Mouse (Mus musculus): ENCODE data around the gene Cabin1.

Gene Cabin1

DNA sequence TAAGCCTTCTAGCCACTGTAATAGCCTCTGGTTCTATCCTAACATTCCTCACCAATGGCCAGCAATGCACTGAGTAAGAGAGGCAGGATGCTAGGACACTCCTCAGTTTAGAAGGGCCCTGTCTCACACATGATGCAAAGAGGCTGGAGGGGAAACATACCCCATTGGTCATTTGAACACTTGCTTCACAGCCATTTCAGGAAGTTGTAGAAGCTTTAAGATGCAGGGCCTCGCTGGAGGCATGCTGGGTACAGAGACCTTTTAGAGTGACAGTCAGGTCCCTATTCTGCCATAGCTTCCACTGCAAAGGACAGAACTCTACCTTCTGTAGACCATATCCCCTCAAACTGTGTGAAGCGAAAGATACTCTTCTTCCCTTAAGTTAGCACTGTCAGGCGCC is 66.4 kb downstream of the Cabin1 start:
- no peak for DNase-seq

DNA sequence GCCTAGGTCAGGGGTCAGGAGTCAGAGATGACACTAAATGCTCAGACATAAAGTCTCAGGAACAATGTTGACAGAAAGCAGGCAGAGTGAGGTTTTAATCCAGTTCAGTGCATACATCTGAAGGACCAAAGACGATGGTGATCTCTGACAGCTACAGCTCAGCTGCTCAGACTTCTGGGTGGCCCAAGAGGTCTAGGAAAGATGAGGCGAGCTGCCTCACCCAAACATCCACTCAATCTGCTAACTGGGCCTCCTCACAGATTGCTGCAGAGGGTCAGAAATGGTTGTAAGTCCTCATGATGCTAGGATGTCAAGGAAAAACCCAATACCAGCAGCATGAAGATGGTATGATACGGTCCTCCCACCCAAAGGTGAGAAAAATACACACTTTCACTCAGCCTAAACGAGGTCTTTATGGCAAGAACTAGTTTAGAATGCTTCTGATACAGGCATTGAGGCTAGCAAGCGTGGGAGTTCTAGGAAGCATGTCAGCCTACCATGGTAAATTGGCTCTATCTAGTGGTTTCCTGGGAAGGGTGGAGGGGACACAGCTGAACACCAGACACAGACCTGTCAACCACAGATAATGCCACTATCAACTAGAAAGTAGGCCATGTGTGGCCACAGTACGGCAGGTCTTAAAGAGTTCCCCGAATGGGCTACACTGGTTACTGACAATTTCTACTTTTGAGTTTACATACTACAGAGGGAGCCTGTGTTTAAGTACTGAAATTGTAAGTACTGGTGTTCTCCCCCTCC is 67.4 kb downstream of the Cabin1 start:
- no peak for DNase-seq

DNA sequence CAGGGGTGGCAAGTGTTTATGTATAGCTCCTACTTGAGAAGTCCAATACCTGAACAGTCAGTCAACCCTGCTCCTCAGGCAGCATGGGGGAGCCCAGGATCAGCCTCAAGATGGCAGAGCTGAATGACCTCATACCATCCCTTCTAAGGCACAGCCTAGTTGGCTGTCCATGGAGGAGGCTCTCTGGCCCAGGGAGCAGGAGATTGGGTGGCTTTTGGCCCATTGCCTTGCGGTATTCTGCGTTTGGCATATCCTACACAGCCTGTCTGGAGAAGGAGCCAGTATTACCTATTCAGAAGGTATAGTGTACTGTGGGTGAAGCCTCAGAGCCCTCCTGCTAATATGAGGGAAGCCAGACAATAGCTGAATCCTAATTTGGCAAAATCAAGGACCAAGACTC is 68.6 kb downstream of the Cabin1 start:
- no peak for DNase-seq

DNA sequence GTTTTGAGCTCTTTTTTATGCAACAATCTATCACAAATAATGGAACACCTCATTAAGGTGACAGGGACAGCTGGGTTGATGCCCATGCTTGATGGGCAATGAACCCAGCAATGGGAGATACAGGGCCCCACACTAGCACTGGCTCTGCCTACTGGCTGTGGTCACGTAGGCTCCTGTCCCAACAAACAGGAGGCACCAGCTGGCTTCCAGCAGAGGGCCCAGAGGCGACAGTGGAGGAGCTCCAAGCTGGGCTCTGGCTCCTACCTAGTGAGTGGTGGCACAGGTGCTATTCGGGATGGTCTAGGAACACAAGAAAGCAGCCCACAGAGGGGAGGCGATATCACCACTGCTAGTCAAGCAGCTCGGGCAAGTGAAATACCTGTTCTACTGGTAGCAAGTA is 69.1 kb downstream of the Cabin1 start:
- DNase-seq: no peak

DNA sequence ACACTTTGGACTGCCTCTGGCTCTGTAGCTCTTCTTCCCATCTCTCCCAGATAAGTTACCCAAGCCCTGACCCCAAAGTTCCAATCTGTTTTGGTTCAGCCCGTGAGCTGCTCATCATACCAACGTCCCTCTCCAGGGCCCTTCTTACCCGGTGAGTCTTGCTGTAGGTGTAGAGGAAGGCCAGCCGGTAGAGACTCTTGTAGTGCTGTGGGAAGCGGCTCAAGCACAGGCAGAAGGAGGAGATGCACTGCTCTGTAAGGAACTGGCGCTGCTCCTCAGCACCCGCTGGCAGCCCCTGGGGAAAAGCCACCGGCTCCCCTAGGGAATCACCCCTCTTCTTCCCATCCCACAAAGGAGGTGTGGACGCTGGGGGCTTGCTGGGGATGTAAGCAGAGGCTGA is 69.6 kb downstream of the Cabin1 start:
- DNase-seq: no peak

DNA sequence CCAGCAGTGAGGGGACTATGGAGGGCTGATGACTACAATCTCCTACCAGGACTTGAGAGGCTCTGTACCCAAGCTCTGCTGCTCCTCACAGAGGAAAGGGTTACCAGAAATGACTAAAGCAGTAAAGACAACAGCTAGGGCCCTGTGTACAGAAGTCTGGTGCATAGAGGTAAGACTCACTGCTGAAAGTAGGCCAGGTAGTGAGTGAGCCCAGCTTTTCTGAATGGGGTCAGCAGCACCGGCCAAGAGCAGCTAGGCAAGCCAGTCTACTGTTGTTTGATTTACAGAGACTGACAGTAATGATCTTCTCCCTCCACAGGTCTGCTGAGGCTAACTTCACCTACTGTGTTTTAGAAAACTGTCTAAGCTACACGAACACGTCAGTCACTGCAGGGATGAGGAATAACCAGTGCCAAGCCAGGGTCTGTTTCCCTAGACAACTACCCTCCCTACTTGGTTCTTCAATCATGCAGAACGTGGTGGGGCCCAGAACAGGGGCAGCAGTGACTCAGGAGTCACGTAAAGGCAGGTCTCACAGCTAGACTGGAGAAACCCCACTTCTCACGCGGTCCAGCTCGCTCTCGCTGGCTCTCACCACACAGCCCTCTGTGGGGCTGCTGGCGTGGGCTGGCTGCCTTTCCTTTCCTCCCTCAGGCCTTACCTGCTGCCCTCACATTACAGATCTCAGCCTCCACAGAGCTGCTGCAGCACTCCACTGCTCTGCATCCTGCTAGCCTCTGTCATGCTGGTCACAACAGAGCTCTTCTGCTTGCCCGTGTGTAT is 70.5 kb downstream of the Cabin1 start:
- no peak for DNase-seq

DNA sequence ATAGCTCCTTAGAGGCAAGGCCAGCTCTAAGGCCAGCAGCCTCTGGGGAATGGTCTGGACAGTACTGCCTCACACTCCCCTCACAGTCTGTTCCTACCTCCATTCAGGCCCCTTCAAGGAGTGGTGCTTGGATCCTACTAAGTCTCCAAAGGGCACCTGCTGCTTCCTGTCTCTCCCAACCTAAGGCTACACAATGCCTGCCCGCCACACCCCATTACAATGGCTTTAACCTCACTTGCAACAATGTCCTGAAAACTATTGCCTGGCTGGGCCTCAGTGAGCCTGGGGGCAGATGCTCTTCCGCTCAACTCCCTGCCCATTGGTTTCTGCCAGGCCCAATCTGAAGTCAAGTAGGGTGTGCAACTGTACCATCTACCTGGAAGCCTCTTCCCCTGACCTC is 75.5 kb downstream of the Cabin1 start:
- peak; percentile 75 for DNase-seq

DNA sequence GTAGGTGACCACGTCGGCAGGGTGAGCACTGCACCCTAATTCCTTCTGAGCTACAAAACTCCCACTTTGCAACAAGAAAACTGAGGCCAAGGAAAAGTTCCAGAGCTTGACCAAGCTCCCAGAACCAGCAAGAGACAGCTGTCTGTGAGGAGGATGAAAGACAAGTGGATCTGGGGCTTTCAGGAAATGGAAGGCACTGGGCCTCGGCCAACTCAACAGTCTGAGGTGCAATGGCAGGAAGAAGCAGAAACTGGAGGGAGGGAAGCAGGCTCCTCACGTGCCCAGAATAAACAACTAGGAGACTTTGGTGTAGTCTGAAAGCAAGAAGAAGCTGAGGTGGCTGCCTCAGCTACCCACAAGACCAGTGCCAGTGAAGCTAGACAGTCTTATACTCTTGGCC is 77.4 kb downstream of the Cabin1 start:
- peak; percentile 87 for DNase-seq

DNA sequence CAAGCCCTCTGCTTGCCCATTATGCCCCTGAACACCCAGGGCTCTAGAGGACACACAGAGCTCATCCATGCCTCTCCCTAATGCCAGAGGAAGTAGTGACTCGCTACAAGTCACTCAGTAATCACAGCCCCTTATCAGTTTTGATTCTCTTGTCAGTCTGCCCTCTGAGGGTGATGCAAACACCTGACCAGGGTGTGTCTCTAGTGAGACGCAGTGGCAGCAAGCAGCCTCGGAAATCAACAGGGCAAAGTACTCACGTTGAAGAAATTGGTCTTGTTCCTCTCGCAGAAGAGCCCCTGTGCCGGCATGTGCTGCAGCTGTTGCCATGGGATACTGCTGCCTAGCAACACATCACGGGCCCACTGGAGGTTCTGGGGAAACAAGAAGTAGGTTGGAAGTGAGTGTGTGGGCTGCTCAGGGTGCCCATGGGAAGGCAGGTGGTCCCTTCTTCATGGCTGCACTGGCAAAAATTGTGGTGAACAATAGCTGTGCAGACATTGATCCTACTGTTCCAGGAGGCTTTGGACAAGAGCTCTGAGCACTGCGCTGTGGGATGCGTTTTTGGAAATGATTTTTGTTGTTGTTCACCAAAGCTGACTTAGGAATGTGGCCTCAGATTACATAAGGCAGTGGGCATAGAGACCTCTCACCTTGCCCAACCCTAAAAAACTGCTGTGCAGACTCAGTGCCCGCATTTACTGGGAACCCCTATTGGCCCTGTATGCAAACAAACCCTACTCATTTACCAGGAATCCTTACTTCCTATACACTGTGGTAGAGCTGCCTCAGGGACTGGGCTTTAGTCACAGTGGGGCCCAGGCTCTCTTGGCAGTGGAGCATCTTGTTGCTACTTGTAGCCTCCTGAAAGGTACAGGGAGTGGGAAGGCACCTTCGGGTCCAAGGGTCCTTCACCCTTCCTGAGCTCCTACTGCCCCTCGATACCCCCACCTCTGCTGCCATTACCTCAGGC is 79.8 kb downstream of the Cabin1 start:
- DNase-seq: peak; percentile 86

DNA sequence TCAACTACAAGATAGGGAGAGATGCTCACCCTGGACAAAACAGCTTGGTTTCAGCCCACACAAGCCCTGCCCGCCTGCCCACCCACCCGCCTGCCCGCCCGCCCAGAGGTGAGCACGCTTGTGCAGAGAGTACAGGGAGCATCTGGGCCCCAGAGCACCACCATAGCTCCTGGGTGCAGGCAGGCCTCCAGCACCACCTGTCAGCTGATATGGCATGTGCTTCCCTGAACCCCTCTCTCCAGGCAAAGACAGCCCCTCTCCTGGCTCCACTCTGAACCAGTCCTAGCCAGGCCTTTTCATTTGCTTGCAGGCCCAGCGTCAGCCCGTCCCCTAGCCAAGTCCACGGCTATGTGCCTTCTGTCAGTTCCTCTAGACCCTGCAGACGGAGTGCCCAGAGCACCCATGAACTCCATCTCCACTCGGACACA is 83.6 kb downstream of the Cabin1 start:
- DNase-seq: peak; percentile 84

DNA sequence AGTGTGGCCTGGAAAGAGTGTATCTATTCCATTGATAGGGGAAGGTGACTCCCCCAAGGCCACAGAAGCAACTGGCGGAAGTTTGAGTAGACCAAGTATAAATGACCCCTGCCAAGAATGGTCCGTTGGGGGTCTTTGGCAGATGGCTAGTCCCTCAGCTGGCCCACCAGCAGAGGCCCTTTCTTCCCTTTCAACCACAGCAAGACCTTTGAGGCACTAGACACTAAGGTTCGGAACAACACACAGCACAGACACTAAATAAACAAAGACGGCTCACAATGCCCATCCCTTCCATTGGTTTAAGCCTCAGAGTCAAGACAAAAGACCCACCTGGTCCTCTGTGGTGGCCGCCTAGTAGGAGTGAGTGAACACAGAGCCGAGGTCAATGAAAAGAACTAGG is 84.9 kb downstream of the Cabin1 start:
- DNase-seq: peak; percentile 87

DNA sequence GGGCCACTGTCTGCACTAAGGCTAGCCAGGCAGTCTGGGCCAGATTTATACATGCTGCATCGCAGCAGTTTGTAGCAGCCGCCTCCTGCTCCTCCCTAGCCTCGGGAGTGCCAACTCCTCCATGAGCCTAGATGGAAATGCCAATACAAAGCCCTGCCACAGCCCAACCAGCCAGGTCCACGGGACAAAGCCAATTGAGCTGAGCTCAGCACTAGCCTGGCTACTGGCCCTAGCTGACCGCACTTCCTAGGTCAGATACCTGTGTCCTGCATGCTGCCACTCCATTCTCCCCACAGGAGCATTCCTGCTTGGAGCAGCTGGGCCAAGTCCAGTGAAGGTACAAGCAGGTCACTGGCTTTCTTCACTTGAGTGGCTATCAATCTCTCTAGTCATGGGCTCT is 86.2 kb downstream of the Cabin1 start:
- DNase-seq: peak; percentile 95

DNA sequence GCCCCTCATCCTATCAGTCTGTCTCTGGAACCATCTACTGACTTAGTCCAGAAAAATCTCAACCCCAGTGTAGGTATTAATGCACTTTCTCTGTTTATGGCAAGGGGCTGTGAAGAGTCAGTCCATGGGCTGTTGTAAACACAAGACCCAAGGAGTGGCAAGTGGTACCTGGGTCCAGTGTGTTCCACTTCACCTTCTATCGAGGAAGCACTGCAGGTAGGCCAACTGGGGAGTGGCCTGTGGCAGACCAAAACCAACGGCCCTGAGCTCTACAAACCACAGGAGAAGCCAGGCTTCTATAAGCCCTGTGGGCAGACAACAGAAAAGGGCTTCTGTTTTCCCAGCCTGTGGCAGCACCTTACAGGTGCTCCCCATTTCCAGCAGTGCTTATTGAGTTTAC is 86.6 kb downstream of the Cabin1 start:
- peak; percentile 89 for DNase-seq

DNA sequence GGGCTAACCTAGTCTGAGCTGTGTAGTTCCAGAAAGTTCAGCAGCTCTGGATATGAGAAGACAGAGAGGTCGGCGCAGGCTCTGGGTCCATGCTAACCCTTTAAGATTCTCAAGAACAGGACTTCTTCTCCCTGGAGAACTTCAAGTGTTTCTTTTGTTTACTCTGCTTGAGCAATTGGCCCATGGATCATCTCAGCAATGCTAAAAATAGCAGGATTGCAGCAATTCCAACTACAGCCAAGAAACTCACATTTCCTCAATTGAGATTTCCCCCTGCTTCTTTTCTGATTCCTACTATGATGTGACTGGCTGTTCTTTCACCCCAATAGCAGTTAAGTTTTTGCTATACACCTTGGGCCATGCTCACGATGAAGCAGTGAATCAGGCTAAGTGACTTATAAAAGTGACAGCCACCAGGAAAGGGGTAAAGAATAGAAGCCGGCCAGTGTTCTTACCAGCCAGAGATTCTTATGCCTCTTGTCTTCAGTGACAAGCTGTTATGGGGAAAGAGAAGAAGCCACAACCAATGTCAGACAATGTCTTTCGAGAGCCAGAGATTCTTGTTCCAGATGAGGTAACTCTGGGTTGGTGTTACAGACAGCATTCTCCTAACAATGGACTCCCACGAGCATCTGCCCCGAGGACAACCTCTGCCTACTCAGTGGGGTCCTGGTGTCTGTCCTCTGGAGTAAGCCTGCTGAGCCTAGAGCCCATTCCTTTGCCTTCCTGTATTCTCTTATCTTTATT is 87.1 kb downstream of the Cabin1 start:
- peak; percentile 97 for DNase-seq

DNA sequence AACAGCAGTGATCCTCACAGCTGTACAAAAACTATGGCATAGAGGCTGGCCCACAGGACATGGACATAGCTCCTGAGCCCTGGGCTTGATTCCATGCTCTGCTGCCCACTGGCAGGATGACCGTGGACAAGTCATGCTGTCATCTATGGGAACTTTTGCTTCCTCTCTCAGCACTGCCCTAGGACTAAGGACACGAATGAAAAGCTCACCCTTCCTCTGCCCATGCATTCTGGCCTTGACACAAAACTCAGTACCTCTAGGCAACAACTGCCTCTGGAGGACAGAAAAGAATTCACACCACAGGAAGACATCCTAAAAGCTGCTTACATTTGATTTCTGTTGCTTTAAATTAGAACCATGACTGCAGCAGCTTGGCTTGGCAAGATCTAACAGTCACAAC is 87.9 kb downstream of the Cabin1 start:
- no peak for DNase-seq

DNA sequence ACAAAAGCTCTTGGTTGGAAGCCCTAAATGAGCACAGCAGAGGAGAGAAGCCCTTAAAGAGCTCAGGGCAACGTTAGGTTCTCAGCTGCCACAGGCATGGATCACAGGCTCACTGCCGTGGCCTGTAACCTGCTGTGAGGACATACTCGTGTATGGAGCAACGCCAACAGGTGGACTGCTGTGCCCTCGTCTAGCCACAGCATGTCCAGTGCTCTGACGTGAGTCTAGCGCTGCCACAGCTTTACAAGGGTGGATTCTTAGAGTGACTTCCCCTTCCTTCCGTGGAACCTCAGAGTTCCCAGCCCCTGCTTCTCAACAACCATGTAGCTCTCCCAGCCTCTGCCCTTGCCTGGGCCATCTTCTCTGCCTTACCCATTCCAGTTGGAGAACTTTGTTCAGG is 88.5 kb downstream of the Cabin1 start:
- no peak for DNase-seq

DNA sequence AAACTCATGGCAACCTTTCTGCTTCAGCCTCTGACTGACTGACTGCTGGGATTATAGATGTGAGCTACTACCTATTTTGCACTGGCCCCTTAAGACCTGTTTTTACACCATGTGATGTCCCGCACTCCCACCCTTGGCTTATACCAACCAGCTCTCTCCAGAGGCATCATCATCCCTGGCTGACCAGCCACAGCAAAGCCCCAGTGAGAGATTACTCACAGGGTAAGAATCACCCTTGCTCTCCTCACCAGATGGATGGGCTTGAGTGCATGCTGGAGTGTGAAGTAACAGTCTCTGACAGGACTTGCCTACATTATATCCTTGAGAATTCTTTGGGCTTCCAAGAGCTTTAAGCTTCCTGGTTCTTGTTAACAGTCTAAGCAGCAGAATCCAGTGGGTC is 94.2 kb downstream of the Cabin1 start:
- no peak for DNase-seq

DNA sequence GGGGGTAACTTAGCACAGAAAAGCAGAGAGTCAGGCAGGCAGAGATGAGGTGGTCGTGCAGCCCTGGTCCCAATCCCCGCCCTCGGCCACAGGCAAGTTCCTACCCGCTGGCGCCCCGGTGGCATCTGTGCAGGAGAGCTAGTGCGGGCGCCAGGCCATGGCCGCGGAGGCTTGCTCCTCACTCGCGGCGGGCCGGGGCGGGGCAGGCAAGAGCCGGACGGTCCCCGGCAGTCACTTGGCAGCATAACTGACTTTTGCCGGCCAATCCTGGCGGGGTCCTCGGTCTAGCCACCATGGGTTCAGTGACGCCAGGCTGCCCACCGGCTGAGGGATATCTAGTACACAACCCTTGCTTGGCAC is 96.2 kb downstream of the Cabin1 start:
- no peak for DNase-seq

DNA sequence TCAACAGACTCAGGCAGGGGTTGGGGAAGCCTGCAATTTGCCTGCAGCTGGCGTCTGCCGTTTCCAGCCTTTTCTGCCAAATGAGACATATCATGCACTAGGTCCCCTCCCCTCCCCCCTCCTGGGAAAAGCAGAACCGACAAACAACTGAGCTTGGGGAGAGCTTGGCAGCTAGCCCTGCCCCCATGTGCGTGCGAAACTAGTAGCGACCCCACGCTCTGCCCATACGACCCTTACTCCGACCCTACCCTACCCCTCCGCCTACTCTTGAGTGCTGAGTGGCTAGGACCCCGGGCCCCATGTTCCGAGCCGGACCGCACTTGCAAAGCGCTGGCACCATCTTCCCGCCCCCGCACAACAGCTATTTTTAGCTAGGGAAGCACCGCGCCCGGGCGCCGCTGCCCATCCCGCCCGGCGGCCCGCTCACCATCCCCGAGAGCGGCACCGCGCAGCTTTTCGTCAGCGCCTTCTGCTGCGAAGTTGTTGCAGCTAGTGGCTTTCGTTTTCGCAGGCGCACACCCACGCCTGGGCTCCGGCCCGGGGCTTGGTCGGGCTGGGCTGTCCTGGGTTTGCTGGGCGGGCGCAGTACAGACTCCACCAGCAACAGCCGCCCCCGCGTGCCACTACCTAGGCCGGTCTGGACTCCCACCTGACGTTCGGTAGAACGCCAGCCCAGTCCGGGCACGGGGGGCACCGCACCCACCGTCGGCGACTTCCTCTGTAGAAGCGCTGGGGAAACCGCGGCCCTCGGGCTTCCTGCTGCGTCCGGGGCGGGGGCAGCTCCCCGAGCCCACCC is 96.8 kb downstream of the Cabin1 start:
- peak; percentile 98 for DNase-seq

DNA sequence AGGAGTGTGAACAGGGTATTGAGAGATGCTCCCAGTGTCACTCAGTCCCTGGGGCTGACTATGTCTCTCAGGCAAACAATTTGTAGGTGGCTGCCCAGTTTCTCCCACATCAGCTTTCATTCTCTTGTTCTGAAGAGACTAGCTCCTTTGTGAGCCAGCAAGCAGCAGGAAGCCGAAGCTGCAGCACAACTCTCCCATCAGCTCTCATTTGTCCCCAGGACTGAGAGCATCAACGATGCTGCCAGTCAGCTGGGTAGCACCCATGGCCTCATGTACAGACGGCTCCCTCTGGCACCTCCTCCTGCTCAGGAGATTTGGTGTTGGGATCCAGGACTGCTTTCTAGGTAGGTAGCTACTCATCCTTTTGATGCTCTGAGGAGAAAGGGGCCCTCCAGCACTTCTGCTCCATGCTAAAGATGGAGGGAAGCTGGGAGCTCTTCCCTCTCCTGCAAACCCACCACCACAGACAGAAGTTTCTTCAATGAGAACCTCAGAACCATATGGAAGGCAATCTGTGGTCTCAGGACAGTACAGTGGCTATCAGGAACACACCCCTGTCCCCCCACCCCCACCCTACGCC is 97.6 kb downstream of the Cabin1 start:
- DNase-seq: no peak

DNA sequence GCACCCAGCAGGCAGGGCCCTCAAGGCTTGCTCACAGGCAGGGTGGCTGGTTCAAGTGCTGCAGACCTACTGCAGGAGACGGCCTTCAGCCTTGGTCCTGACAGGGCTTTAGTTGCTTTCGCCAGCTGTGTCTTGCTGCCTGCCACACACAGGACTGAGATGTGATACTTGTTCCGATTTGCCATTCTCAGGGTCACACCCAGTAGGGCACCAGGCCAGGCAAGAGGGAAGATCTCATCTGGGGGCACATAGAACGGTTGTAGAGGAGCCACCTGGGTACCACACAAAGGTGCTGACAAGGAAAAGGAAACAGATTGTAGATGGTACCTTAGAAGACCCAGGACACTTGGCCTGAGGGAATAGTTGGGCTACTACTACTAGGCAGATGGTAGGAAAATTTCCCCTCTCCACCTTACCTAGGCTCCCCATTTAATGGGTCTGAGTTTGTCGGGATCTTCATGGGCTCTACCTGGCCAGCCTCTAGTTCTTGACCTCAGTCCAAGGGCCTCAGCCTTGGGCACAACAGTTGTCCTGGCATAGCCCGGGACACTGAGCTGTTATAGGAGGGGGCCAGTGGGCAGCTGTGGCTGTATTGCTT is 99.4 kb downstream of the Cabin1 start:
- no peak for DNase-seq

Data from heart, adult 11 months (tissue).